Mouse (Mus musculus) myocyte (in vitro differentiated cells): ENCODE data around the gene Syt1.

Source experiments
- MAX ChIP-seq: IDR thresholded peaks from one replicate; pipeline ENCODE4 v1.6.1; 2011; ENCODE audit warnings: low read depth, mild to moderate bottlenecking, control low read depth
- POLR2A ChIP-seq: IDR thresholded peaks from one replicate; pipeline ENCODE4 v1.6.1; 2011; ENCODE audit warnings: low read depth, mild to moderate bottlenecking, control low read depth, moderate library complexity; ENCODE audit not compliant: insufficient read length
- POLR2AphosphoS2 ChIP-seq: IDR thresholded peaks from one replicate; pipeline ENCODE4 v1.6.1; 2011; ENCODE audit warnings: low read depth, control low read depth; ENCODE audit not compliant: insufficient read length
- USF1 ChIP-seq: IDR thresholded peaks from one replicate; pipeline ENCODE4 v1.6.1; 2011; ENCODE audit warnings: low read depth, mild to moderate bottlenecking, control low read depth, moderate library complexity

DNA sequence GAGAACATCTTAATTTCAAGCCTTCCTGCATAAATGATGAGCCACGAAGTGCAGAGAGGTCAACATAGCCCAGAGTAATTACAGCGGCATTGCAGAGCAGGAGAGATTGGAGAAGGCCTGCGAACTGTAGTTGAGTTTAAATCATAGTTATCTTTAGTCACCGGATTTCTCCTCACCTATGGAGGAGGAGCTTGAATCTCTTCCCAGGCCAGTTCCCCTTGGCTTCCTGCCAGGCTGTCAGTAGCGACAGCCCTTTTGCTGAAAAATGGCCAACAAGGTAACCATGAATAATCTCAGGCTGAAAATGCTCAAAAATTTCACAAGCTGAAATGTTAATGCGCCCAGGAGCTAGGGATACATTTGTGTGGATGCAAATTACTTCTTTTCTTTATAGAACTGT lies 143.6 kb downstream of the Syt1 start:
- no peak for TF ChIP-seq POLR2A
- no peak for TF ChIP-seq MAX
- no peak for TF ChIP-seq POLR2AphosphoS2
- no peak for TF ChIP-seq USF1
